Mouse (Mus musculus) midbrain, embryonic 14.5 days (tissue): ENCODE measurements around the gene Gse1. TPM values are rescaled to one million over a fixed set of nuclear protein-coding genes. Genes with fewer than 3 reads are reported as not detected.

Experiments used
- ATAC-seq: fragments of 200-750 bp; cut with Nextera tagmentation; 2 replicates; pipeline ENCODE4 v1.8.0; 2017; ENCODE audit warnings: moderate number of reproducible peaks, moderate library complexity; ENCODE audit not compliant: low FRiP score, low TSS enrichment
- DNase-seq: peaks from one replicate; pipeline ENCODE4 v3.0.0-alpha.2; 2015
- H3K27ac ChIP-seq: fragments of 300-500 bp; sonication (generic); replicated peaks from 2 replicates; pipeline ENCODE4 v1.5.1; 2014; ENCODE audit warnings: mild to moderate bottlenecking, low read depth, low read length, moderate library complexity
- H3K27me3 ChIP-seq: fragments of 300-500 bp; sonication (generic); 2 replicates; pipeline ENCODE4 v1.6.1; 2014; ENCODE audit warnings: low read length, control low read depth, mixed read lengths; ENCODE audit not compliant: control insufficient read depth, insufficient read depth
- H3K36me3 ChIP-seq: fragments of 300-500 bp; sonication (generic); 2 replicates; pipeline ENCODE4 v1.6.1; 2014; ENCODE audit warnings: low read length, control low read depth; ENCODE audit not compliant: control insufficient read depth, insufficient read depth
- H3K4me1 ChIP-seq: fragments of 300-500 bp; sonication (generic); 2 replicates; pipeline ENCODE4 v1.6.1; 2014; ENCODE audit warnings: mild to moderate bottlenecking, antibody characterized with exemption, low read length, control low read depth; ENCODE audit not compliant: control insufficient read depth, insufficient read depth
- H3K4me2 ChIP-seq: fragments of 300-500 bp; sonication (generic); 2 replicates; pipeline ENCODE4 v1.6.1; 2014; ENCODE audit warnings: mild to moderate bottlenecking, low read length, moderate library complexity
- H3K4me3 ChIP-seq: fragments of 300-500 bp; sonication (generic); replicated peaks from 2 replicates; pipeline ENCODE4 v1.5.1; 2014; ENCODE audit warnings: low read depth, low read length
- H3K9ac ChIP-seq: fragments of 300-500 bp; sonication (generic); replicated peaks from 2 replicates; pipeline ENCODE4 v1.6.1; 2014; ENCODE audit warnings: mild to moderate bottlenecking, low read length, moderate library complexity
- H3K9me3 ChIP-seq: fragments of 300-500 bp; sonication (generic); 2 replicates; pipeline ENCODE4 v1.6.1; 2016; ENCODE audit warnings: low read length, control low read depth, mixed read lengths; ENCODE audit not compliant: control insufficient read depth
- WGBS: fragments of 180-500 bp; shearing (Covaris S2); extraction: QIAGEN DNeasy Blood & Tissue Kit; methylation state at CpG from one replicate; pipeline ENCODE4 v1.1.7; 2014; 5-methylcytosine and 5-hydroxymethylcytosine counted together
- polyA plus RNA-seq: library from polyadenylated mRNA; unstranded; fragments of >200 nt; fragmentation: Nextera tagmentation; extraction: Ambion mirVana; gene quantifications from 2 replicates; pipeline ENCODE4 v1.2.1, GENCODE M21; 2014

The Gse1 gene
- polyA plus RNA-seq, 1 experiment from 2014 or later = 28.6 TPM

DNA sequence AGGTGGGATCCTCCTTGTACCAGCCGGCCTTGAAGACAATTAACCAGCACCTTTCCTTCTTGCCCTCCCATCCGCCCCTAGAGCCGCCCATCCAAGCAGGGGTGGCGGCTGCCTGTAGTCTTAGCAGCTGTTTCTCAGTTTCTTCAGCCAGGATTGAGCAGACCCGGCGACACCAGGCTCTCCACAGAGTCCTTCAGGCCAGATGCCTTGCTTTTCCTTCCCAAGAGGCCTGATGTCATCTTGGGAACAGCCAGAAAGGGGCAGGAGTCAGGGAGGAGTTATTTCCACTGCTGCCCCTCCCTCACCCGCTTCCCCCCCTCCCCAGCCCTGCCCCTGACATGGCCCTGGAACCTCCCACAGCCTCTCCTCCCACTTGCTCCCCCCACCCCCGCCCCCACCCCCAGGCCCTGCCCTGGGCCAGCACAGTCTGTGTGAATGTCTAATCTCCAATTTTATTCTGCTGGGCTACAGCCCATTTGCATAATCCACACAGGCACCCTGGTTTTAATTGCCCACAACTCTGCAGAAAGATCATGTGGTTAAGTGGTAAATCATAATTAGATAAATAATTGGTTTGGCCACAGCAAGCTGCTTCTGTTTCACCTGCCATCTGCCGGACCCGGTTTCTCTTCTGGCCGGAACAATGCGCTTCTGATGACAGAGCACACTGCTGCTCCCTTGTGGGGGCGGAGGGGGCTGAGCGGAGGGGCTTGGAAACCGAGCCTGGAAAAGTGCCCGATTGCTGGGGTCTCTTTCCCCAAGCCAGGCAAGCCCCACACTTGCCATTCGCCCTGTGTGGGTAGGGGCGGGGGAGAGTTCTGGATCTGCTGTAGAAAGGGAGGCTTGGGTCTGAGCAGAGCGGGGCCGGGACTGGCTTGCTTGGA lies 292.7 kb downstream of the Gse1 start:
- Histone ChIP-seq H3K27ac (peak overlapping the region; percentile 89), H3K4me1 (peaks cover 79% of the 10 kb centered on the region), H3K27me3 (no peaks in the 10 kb centered on the region), H3K36me3 (no peaks in the 10 kb centered on the region), H3K4me2 (peak overlapping the region; percentile 35), H3K4me3 (no peak overlapping the region), H3K9ac (peak overlapping the region; percentile 31; the same call in 1 of the 2 replicates), H3K9me3 (no peaks in the 10 kb centered on the region)
- 6% methylated on average over 20 of the region's 20 CpGs for WGBS
- DNase-seq = peak; percentile 91
- ATAC-seq = peak; percentile 86

DNA sequence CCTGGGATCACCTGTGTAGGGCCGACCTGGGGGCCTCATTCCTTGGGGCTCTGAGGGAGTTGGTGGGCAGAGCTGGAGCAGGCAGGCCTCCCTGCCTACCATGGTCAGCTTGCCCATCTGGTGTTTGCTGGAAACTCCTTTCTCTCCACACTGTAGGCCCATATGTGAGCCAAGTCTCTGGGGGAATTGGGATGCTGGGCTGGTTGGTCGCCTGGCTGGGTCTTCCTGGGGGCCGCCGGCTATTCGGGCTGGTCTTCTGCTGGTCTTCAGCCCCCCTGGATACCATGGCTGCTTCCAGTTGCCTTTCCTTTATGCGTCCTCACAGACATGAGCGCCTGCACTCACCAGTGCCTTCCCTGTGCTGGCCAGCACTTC lies 293.3 kb downstream of the Gse1 start:
- Histone ChIP-seq H3K4me1 (peaks cover 79% of the 10 kb centered on the region), H3K4me3 (no peak overlapping the region), H3K9me3 (no peaks in the 10 kb centered on the region), H3K4me2 (peak overlapping the region; percentile 35), H3K27ac (peak overlapping the region; percentile 89), H3K27me3 (no peaks in the 10 kb centered on the region), H3K36me3 (no peaks in the 10 kb centered on the region), H3K9ac (peak overlapping the region; percentile 31; the same call in 1 of the 2 replicates)
- DNase-seq = no peak
- ATAC-seq = no peak
- WGBS = 35% methylated on average over 7 of the region's 7 CpGs

DNA sequence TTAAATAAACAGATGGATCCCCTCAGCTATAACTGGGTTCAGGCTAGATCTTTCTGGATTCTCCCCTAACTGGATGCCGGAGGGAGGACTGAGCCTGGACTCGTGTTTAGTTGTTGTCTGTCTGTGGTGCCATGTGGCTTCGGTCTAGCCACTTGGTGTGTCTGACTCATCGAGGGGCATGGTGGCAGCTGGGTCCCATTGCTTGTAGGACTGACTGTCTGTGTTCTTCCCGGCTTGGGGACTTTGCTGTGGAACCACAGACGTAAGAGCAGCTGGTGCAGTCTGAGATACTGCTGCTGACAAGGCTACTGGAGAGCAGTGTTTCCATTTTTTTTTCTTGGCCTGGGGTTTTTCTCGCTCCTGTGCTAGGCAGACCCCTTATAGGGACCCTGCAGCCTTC lies 295.4 kb downstream of the Gse1 start:
- peaks cover 79% of the 10 kb centered on the region for H3K4me1 ChIP-seq
- ATAC-seq (no peak), DNase-seq (no peak)
- no peak overlapping the region for H3K4me2 ChIP-seq
- H3K9me3 ChIP-seq = no peaks in the 10 kb centered on the region
- no peak overlapping the region for H3K4me3 ChIP-seq
- H3K9ac ChIP-seq = no peak overlapping the region
- no peaks in the 10 kb centered on the region for H3K36me3 ChIP-seq
- H3K27ac ChIP-seq = peak overlapping the region; percentile 21; the same call in 1 of the 2 replicates
- 56% methylated on average over 7 of the region's 7 CpGs for WGBS
- H3K27me3 ChIP-seq = no peaks in the 10 kb centered on the region

DNA sequence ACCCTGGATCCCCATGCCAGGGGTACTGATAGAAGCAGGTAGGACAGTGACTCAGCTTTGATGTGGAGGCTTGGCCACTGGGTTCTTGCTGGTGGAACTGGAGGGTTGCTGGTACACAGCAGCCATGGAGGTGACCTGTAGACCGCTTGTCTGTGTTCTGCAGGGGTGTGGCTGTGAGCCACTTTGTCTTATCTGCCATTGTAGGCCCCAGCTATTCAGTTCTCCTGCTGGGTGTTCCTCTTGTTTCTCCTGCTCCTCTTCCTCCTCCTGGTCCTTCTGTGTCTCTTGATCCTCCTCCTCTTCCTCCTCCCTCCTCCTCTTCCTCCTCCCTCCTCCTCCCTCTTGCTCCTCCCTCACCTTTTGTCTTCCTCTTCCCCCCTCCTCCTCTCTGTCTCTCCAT lies 296.9 kb downstream of the Gse1 start:
- H3K27me3 ChIP-seq = no peaks in the 10 kb centered on the region
- 53% methylated on average over 1 of the region's 1 CpGs for WGBS
- no peak for DNase-seq
- no peak overlapping the region for H3K4me3 ChIP-seq
- no peak overlapping the region for H3K4me2 ChIP-seq
- H3K36me3 ChIP-seq = no peaks in the 10 kb centered on the region
- H3K9me3 ChIP-seq = no peaks in the 10 kb centered on the region
- no peak overlapping the region for H3K27ac ChIP-seq
- ATAC-seq = no peak
- peaks cover 71% of the 10 kb centered on the region for H3K4me1 ChIP-seq
- H3K9ac ChIP-seq = no peak overlapping the region

DNA sequence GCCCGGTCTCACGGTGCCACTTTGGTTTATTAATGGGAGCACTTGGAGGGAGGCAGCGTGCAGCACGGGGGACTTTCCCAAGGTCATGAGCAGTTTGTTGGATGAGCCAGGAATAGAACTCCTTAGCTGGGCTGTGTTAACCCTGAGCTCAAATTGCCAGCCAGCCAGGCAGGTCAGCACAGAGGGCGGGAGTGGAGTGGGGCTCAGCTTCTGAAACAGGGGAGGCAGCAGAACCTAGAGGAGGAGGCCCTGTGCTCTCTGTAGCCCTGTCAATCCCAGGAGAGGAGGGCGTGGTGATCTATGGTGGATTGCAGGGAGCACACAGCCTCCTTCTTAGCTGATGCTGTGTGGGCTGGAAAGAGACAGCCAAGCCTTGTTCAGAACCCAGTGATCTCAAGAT lies 297.6 kb downstream of the Gse1 start:
- H3K4me3 ChIP-seq = no peak overlapping the region
- H3K9ac ChIP-seq = no peak overlapping the region; the same call in 1 of the 2 replicates
- H3K4me2 ChIP-seq = no peak overlapping the region
- ATAC-seq (no peak), DNase-seq (no peak)
- H3K27me3 ChIP-seq = no peaks in the 10 kb centered on the region
- peaks cover 64% of the 10 kb centered on the region for H3K4me1 ChIP-seq
- WGBS = 61% methylated on average over 6 of the region's 6 CpGs
- H3K36me3 ChIP-seq = no peaks in the 10 kb centered on the region
- no peak overlapping the region for H3K27ac ChIP-seq
- no peaks in the 10 kb centered on the region for H3K9me3 ChIP-seq

DNA sequence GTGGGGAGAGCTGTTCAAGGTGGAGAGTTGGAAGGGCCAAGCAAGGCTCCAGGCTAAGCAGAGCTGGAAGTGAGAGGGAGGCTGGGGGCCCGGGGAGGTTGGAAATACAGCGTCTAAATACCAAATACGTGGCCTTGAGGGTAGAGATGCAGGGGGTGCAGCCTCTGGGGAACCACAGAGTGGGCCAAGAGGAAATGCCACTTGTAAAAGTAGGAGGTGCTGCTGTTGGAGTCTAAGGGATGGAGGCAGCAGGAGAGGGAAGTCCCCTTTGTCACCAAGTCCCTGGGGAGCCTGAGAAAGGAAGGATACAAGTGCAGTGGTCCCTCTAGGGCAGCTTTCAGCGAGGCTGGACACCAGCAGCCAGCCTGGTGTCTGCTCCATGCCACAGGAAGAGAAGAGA lies 298.3 kb downstream of the Gse1 start:
- DNase-seq (no peak), ATAC-seq (no peak)
- WGBS = 36% methylated on average over 4 of the region's 4 CpGs
- H3K9ac ChIP-seq = no peak overlapping the region; the same call in 1 of the 2 replicates
- no peaks in the 10 kb centered on the region for H3K9me3 ChIP-seq
- H3K4me2 ChIP-seq = no peak overlapping the region
- H3K4me1 ChIP-seq = peaks cover 62% of the 10 kb centered on the region
- H3K27ac ChIP-seq = no peak overlapping the region
- H3K27me3 ChIP-seq = no peaks in the 10 kb centered on the region
- no peak overlapping the region for H3K4me3 ChIP-seq
- H3K36me3 ChIP-seq = no peaks in the 10 kb centered on the region

DNA sequence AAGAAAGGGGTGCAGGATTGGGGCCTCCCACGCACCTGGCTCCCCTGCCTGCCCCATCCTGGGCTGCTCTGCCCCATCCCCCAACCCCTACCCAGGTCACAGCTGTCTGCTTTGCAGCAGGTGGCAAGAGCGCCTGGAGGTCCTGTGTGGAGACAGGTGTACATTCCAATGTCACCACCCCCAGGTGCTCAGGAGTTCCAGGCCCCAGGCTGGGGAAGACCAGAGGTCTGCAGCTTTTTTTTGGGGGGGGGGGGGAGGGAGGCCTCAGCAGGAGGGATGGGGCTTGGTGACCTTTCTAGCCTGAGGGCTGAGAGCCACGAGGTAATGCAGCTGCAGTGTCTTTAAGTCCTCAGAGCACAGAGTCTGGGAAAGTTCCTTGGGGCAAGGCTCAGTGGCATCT lies 300.1 kb downstream of the Gse1 start:
- ATAC-seq = no peak
- no peak overlapping the region for H3K9ac ChIP-seq
- no peak overlapping the region for H3K4me2 ChIP-seq
- no peak overlapping the region for H3K27ac ChIP-seq
- H3K9me3 ChIP-seq = no peaks in the 10 kb centered on the region
- H3K27me3 ChIP-seq = no peaks in the 10 kb centered on the region
- DNase-seq = no peak
- no peak overlapping the region for H3K4me3 ChIP-seq
- no peaks in the 10 kb centered on the region for H3K36me3 ChIP-seq
- peaks cover 68% of the 10 kb centered on the region for H3K4me1 ChIP-seq
- 23% methylated on average over 3 of the region's 3 CpGs for WGBS

DNA sequence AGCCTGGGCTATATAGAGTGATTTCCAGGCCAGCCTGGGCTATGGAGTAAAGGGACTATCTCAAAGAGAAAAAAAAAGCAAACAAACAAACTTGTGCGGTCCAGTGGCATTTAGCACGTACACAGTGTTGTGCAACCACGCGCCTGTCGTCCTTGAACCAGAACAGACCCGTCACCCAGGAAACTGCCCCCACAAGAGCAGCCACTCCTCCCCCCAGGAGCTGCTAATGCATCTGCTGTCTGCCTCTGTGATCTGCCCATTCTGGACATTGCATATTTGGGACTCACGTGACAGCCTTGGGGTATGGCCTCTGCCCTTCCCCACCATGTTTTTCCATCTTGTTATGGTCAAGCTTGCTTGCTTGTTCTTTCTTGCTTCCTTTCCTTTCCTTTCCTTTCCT lies 301.0 kb downstream of the Gse1 start:
- no peaks in the 10 kb centered on the region for H3K36me3 ChIP-seq
- no peak overlapping the region for H3K4me2 ChIP-seq
- no peak overlapping the region for H3K27ac ChIP-seq
- peaks cover 72% of the 10 kb centered on the region for H3K4me1 ChIP-seq
- no peak overlapping the region for H3K4me3 ChIP-seq
- ATAC-seq (no peak), DNase-seq (no peak)
- 45% methylated on average over 7 of the region's 7 CpGs for WGBS
- no peak overlapping the region for H3K9ac ChIP-seq
- no peaks in the 10 kb centered on the region for H3K9me3 ChIP-seq
- no peaks in the 10 kb centered on the region for H3K27me3 ChIP-seq
